Mouse (Mus musculus): ENCODE data around the gene Gm5148. TPM values are rescaled to one million over a fixed set of nuclear protein-coding genes. Genes with fewer than 3 reads are reported as not detected.

The Gm5148 gene
- polyA plus RNA-seq, 2 experiments: 1.6 to 3.5 TPM

DNA sequence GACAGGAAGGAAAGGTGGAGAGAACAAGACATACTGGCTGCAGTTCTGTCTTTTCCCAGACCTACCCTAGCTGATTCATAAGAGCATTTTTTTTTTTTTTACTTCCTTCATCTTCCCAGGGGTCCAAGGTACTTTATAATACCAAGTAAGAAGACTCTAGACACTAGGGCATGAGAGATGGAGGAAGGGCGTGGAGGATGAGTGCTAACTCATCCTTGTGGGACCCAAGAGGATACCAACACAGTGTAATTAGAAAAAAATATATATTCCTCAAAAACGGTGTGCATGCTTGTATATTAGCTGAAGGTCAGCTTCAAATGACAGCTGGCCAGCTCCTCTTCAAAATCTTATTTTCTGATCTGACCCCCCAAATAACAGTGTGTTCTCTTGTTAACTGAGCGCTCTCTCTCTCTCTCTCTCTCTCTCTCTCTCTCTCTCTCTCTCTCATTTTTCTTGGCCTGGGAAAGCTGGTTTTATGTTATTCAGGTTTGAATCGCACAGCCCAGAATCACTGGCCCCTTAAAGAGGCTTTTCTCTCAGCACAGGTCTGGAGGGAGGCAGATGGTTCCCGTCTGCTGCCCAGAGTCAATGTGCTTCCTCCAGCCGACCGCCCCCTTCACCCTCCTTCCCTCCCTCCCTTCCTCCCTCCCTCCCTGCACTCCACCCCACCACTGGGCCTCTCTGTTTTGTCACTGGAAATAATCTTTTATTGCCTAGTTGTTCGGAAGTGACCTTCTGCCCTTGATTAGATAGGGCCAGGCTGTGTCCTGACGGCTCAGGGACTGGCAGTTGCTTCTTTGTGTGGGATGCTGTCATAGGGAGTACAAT, 57.8 kb downstream of the Gm5148 start:
- WGBS (ENCODE audit: insufficient replicate concordance): 7% methylated on average over 9 of the region's 9 CpGs
- peaks cover 3 to 19% of the 10 kb centered on the region in 2 experiments; a peak in 3 of 4 replicates for H3K4me1 ChIP-seq (replicated peaks; ENCODE audit: control insufficient read depth in 2 of 2, insufficient read depth in 2 of 2, low read length in 1 of 2)
- TF ChIP-seq CTCF (IDR thresholded peaks at IDR 0.05; ENCODE audit: low read depth): no peak
- H3K9ac ChIP-seq (replicated peaks): no peak overlapping the region
- no peak overlapping the region for H3K27ac ChIP-seq
- no peaks in the 10 kb centered on the region for H3K36me3 ChIP-seq (replicated peaks; ENCODE audit: control insufficient read depth, insufficient read depth, low read depth)
- H3K27me3 ChIP-seq (ENCODE audit: control insufficient read depth, insufficient read depth, low read length): no peaks in the 10 kb centered on the region
- H3K4me2 ChIP-seq (ENCODE audit: low read depth): no peak overlapping the region; the same call in 1 of the 2 replicates
- H3K4me3 ChIP-seq (ENCODE audit: insufficient read depth in 1 of 2, low read depth in 2 of 2, low read length in 2 of 2): no peak overlapping the region
- H3K9me3 ChIP-seq (ENCODE audit: control insufficient read depth, low read length): no peaks in the 10 kb centered on the region
- DNase-seq (ENCODE audit: low read depth in 3 of 3, low spot score in 3 of 3) (no peak), ATAC-seq (ENCODE audit: insufficient read depth) (peak; percentile 67; the same call in 1 of the 2 replicates)

Other genes starting within 250 kb of the Gm5148 start
- 3.4 and 4.0 TPM in 2 replicates for gene Spry1, start 84.5 kb downstream of the Gm5148 start, polyA plus RNA-seq (2012; rRNA removed)
- gene Spry1, start 84.5 kb downstream of the Gm5148 start, polyA plus RNA-seq (2014; fragmentation: Nextera tagmentation; extraction: Ambion mirVana): 2.1 and 2.4 TPM in 2 replicates